Mouse (Mus musculus): ENCODE measurements at regions not wholly inside any gene's neighbourhood (a gene's known extent, or its start where the extent isn't known, plus 50 kb on each side); places are given as distances from the start of the nearest gene placed in this dataset.
A peak's percentile ranks its signal among the peaks of the same experiment; 100 is the strongest.

DNA sequence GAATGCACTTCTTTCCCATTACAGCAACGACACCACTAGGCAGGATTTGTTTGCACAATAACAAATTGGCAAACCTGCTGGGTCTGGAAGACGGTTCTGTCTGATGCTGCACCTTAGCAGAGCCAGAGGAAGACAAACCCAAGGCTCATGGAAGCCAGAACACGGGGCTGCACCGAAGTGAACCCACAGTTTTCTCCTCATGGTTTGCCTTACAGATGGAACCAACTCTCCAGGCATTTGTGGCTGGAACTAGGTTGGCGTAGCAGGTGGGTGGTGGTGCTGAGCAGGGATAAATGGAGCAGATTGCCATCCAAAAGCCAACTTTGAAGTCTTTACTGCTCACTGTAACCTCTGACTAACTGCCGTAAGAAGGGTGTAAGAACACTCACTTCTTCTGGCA lies 408.4 kb upstream of the Gm6657 start:
- no peak for DNase-seq

DNA sequence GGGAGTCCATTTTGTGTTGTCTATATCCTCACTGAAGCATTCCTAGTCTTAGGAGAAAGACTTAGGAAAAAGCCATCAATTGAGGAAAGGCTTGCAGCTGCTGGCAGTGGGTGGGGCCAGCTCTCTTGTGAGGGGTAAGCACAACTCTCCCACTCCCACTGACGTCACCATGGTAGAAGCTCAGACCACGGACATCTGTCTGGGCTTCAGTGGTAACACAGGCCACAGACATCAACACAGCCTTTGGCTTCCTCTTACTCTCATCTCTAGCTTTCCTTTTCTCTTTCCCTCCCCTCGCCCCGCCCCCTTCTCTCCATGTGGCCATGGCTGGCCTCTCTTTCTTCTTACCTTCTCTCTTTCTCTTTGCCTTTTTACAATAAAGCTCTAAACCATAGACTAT lies 407.4 kb upstream of the Gm6657 start:
- DNase-seq, result no peak

DNA sequence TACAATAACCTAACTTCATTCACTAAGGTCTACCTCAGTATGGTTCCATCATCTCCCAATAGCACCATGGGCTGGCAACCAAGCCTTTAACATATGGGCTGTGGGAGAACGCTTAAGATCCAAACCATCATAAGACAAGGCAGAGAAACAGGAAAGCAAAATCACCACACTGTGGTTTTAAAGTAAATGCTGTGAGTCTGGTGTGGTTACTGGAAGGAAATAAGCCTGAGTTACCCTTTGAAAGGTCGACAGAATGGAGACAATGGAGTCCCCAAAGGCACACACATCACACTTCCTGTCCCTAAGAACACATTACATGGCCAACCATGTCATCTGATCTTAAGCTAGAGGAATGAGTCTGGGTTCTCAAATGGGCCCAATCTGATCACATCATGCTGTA lies 405.8 kb upstream of the Gm6657 start:
- peak in 1 of 2 experiments; percentile 5 for DNase-seq

DNA sequence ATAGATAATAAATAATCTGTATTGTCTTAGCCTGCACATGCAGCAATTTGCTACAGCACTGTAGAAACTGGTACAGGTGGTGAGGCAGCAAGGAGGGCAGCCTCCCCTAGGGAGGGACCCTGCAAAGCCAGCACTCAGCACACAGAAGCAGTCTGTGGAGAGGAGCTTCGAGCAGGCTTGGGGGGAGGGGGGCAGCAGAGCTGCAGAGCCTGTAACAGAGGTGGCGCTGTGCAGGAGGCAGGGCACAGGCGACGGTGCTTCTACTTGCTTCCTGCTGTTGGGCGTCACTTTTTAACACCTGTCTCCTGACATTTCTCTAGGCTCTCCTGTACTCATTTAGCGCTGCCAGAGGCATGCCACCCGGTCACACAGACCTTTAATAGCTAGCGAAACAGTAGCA lies 404.6 kb upstream of the Gm6657 start:
- DNase-seq, result peak; percentile 34 to 43

DNA sequence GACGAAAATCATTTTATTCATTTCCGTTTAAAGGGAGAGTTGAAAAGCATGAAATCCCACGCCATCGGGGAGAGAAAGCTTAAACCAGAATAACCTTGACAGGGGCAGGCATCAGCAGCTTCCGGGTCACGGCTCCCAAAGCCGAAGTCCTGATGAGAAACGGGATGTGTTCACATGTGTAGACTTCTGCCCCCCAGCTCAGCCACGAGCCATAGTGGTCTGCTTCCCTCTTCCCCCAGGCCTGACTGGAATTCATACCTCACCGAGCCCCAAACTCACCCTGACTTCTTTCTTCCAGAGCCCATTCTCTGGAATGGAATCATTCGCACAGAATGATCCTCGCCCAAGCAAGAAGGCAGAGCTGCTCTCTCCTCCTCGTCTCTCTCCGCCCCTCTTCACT lies 404.2 kb upstream of the Gm6657 start:
- DNase-seq, result no peak

DNA sequence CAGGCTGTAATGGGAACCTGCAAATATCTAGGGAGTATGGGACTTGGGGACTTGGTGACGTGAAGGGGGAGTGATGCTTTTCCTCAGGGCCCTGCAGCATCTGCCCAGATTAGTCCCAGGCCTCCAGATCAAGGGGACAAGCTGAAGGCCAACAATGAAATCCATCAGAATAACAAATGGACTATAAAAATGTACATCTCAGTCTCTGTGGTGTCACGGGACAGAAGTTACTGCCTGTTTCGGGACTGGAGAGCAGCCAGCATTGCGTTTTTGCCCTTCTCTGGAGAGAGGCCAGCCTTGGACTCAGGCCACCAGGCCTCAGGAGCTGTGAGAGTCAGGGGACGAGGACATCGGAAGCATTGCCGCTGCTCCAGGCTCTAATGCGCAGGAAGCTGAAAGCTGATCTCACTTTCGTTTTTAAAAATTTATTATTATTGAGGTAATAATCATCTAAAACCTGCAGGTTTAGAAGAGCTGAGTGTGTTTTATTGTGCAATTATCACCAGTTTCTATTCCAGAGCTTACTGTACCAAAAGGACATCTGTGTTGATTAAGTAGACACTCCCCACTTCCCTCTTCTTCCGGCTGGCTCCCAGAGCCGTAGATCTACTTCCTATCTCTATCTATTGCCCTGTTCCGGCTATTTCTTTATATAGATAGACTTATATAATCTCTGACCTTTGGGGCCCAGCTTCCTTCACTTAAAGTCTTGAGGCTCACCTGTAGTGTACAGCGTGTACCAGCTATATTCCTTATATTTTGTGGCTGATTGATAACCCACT lies 403.0 kb upstream of the Gm6657 start:
- DNase-seq, result no peak

DNA sequence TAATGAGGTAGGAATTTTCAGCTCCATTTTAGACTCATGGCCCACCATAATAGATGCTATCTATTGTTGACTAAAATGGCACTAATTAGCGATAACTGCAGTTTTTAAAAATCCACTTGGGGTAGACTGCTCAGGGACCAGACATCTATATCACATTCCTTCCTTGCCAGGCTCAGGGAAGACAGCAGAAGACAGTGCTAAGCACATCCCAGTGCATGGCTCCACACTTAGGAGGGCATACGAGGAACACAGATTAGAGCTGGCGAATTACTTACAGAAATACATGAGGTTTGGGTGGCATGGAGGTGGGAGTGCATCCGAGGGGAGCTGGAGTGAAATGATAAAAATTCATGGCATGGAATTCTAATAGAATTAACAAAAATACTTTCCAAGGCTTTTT lies 395.5 kb upstream of the Gm6657 start:
- no peak for DNase-seq

DNA sequence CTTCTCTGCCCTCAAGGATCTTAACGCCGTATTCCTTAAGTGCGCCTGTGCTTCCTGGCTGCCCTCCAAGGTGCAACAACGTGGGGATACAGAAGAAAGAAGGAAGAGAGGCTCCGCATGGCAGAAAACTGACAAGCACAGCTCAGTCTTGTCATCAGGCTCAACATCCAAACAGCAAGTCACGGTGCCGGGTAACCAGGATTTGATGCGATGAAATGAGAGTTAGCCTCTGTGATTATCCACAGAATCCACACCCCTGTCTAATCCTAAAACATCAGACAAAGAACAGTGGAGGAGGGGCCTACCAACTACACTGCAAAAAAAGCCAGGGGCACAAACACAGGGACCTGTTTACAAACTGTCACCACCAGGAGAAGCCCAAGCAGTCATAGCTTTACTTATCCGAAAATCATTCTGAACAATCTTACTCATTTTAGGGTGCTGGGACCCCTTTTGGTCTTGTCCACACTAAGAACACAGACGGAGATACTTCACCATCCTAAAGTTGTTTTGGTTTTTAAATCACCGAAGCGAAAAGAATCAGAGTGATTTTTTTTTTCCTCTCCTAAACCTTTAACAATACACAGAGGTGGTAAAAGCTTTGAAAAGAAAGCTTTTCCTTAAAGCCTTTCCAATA lies 394.8 kb upstream of the Gm6657 start:
- no peak for DNase-seq

DNA sequence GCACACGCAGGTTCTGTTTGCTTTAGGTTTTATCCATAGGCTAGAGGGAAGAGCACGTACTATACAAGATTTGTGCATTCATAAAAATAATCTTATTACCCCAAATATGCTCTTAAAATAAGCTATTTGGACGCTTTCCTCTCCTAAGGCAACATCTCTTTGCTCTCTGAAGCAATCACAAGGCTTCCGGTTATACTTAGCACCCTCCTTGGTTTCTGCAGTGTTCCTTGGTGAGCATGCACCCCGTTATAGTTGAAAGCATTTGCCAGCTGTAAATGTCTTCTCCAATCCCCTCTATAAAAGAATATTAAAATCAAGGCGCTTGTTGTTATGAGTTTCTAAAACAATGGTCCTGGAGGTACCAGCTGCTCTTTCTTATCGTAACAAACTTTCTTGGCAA lies 386.4 kb upstream of the Gm6657 start:
- DNase-seq, result no peak

DNA sequence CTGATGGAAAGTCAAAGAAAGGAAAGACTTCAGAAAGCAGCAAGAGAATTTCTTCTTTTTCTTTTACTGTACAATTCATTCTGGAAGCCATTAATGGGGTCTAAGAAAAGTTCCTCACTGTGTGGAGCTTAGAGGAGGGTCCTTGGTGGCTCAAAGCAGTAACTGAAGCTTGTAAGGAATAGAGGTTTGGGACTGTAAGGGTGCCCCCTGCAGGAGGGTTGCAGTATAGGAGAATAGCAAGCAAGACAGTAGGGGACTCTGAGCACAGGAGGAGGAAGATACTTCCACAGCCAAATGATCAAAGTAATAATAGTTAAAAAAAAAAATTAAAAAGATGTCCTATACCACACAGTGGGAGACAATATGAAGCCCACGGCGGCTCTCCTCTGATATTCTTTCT lies 382.8 kb upstream of the Gm6657 start:
- DNase-seq, result peak; percentile 58 to 64

DNA sequence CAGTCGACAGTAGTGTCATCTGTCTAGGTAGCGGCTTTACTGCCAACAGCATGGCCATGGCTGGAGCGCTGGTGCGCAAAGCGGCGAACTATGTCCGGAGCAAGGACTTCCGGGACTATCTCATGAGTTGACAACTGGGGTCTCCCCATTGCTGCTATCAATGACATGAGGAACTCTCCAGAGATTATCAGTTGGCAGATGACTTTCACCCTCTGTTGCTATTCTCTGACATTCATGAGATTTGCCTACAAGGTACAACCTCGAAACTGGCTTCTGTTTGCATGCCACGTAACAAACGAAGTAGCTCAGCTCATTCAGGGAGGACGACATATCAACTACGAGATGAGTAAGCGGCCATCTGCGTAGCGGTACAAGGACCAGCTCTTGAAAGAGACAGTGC lies 374.6 kb upstream of the Gm6657 start:
- DNase-seq, result no peak

DNA sequence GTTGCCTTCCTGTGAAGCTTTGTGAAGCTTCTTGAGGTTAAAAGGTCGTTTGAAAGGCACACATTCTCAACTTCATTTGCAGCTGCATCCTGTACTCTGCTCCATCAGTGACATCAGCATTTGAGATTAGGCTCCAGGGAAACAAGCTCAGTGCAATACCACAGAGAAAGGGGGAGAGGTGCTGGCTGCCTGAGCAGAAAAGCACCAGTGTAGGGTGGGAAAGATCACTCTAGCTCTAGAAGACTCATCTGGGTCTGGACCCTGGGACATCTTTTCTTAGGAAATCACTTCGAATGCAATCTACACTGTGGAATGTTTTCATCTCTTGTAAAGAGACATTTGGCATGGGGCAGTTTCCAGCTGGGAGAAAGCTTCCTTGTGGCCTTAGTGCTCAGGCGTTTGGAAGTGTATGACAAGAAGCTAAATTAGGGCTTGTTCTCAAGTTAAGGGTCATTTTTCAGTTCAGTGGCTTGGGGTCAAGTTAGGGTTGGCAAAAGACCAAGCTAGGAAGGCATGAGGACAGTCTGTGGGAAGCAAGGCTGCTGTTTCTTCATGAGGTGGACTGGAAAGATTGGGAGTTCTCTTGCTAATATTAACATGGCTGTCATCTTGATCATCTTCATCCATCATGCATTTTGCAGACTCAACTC lies 370.5 kb upstream of the Gm6657 start:
- no peak for DNase-seq

DNA sequence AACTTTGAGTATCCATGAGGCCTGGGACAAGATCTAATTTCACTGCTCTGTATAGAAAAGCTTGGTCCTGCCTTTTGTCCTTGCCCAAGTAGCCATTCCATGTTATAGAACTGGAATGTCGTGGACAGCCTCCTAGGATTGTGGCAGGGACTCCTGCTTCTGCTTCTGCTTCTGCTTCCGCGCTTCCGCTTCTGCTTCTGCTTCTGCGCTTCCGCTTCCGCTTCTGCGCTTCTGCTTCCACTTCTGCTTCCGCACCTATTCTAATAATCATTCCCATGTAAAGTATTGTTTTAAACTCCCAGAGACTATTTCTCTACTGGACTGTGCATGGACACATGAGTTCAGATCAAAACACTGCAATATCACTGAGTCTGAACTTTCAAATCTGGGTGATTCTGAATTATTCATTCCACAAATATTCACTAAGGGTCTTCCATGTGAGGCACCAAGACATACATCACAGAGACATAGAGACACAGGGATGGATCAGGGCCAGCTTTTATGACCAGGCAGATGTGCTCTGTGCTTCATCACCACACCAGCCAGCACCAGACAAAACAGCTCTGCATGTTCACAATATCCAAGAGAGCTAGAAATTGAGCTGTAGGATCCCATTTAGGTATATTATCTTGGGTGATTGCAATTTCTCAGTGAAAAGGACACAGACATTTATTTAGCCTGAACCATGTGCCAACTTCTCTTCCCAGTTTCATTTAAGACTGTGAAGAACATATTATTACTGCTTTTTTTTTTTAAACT lies 360.5 kb upstream of the Gm6657 start:
- no peak for DNase-seq

DNA sequence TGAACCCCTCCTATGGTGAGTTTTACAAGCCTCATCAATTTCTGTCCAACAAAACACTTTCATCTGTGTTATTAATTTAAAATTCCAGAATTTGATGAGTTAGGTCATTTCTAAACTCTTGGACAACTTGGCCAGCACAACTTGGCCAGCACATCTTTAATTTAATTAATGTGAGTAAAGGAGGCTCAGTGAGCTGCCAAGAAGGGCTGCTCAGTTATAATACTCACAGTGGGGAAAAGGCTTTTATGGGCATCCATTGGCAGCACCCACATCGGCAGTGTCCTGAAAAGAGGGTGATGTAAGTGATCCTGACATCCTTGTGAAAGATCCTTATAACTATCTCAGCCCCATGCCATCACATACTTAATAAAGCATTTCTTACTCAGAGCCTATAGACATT lies 359.2 kb upstream of the Gm6657 start:
- DNase-seq, result no peak

DNA sequence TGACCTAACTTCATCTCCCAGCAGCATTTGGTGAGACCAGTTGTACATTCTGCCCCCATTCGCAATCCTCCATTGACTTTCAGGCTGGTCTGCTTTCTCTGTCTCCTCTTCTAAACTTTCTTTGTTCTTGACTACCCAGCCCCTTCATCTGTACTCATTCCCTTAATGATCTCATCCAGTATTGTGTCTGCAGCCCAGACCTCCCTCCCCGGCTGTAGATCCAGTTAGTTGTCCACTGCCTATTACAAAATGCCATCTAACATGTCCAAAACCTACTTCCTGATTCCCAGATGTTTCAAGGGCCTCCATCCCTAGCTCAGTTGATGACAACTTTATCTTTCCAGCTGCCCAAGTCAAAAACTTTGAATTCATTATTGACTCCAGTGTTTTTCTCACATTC lies 357.8 kb upstream of the Gm6657 start:
- no peak for DNase-seq

DNA sequence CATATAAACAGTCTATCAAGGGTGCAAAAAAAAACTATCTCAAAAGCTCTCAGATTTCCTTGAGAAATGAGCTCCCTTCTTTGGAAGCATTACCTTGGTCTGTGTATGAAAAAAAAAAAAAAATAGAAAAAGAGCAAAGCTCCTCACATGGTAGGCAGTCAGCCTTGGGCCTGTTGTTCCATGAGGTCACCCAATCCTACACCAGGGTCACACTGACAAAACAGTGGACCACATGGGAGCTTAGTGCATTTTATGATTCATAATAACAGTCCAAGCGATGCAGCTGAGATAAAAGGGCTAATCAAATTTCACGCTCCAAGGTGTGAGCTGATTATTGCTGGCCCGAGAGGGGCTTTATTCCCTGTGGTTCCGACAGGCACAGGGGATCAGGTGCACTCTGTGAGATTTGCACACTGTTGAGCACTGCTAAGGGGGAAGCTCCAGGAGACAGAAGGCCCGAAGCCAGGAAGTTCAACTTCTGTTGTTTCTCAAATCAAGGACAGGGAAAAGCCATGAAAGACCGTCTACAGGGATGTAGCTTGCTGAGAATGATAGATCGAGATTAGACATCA lies 352.1 kb upstream of the Gm6657 start:
- no peak for DNase-seq

DNA sequence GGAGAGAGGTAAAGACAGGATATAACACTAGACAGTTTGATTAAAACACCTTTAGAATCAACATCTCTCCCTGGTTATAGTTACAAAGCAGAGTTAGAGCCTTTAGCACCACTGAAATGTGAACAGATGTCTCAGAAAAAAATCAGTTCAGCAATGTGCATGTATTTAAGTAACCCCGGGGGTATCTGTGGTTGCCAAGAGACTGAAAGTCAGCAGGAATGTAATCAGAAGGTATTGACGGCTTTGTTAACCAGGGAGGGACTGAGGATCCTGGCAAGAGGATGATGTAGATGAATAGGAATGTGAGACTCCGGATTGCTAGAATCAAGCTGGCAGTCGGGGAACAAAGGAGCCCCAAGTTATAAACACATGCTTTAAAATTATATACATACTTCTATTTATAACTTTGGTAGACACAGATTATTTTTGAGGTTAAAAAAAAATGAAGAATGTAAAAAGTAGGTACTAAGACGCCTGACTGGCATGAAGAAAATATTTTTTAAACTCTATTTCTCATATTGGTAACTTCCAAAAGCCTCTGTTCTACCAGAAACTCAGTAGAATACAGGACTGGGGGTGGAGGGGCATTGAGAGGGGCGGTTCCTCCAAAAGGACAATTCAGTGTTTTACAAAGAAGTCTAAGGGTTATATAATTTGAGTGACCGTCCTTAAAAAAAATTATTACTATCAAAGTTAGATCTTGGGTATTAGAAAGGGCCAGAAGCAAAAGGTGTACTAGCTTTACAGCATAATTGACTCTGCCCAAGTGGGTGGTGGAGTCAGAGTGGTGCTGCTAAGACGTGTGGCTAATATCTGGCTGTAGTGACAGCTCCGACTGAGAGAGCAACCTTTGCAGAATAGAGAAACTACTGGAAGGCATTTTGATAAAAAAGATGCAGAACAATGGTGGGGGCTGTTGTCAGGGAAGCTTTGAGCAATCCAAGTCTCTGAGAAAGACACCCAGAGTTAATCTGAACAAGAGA lies 341.2 kb upstream of the Gm6657 start:
- DNase-seq, result no peak

DNA sequence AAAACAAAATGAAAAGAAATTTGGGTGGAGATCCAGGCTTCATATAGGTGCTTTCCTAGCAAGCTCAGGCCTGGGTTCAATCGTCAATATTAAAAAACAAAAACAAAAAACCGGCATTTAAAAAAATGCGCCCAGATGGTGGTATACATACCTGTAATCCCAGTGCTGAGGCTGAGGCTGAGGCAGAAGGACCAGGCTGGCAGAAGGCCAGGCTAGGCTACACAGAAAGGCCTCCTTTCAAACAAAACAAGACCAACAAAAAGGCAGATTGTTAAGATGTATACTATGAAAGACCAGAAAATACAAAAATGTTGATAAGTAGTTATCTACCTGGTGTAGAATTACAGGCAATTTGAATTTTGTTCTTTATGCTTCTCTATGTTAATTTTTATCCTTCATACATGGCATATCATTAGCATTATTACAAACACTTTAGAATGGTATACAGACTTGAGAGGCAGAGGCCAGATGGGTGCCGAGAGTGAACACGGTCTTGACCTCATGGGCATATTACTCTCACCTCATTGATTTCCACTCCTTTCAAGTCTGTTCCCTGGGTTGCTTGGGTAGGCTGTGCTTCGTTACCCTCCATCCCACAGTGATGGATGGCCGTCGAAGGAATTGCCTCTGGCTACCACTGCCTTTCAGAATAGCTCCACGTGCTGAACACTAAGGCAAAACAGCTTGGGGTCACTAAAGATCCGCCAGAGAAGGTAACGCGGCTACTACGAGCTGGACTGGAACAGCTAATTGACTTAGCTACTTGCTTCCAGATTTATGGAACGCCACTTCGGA lies 339.6 kb upstream of the Gm6657 start:
- DNase-seq, result no peak

DNA sequence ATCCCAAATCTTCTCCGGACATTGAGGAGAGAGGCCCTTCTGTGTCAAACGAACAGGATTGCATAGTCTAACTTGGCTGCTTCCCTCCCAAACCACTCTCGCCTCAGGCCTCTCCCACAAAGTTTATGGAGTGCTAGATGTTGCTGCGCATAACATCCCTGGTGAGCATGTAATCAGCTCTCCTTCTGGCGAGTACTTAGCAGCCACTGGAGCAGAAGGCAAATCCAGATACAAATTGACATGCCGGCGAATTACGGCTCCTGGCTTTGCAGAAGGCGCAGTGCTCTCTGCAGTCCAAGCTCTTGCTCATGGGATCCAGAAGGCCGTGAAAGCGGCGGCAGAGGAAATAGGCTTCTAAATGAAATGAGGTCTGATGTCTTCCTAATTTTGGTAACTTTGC lies 338.2 kb upstream of the Gm6657 start:
- no peak for DNase-seq

DNA sequence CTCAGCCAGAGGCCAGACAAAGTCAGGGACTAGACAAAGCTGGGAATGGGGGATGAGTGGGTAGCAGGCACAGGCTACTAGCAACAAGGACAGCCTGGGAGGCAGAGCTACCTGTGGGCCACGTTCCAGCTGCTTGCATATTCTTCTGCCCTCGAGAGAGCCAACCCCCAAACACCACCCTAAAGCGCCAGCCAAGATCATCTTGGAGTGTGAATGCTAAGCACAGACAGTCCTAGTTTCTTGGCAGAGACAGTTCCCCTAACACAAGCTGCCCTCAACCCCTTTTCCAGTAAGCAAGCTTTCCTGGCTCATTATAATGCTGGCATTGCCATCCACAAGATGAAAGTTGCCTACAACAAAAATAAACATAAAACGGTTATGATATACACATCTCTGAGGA lies 336.8 kb upstream of the Gm6657 start:
- no peak for DNase-seq

All from B cell, adult 2 months (primary cell).